Mouse (Mus musculus) intestine, embryonic 14.5 days (tissue): ENCODE results near the gene Sema4g. TPM values are rescaled to one million over a fixed set of nuclear protein-coding genes. Genes with fewer than 3 reads are reported as not detected.

Experiments used
- ATAC-seq: fragments of 200-750 bp; cut with Nextera tagmentation; replicated peaks from 2 replicates; pipeline ENCODE4 v1.8.0; 2017; ENCODE audit warnings: low read depth, moderate number of reproducible peaks, moderate TSS enrichment, moderate library complexity; ENCODE audit not compliant: low FRiP score, low TSS enrichment
- DNase-seq: peaks from one replicate; pipeline ENCODE4 v3.0.0-alpha.2; 2018; ENCODE audit warnings: low spot score
- H3K27ac ChIP-seq: fragments of 300-500 bp; sonication (generic); 2 replicates; pipeline ENCODE4 v1.5.1; 2014; ENCODE audit warnings: low read depth, mild to moderate bottlenecking, control low read depth
- H3K27me3 ChIP-seq: fragments of 300-500 bp; sonication (generic); replicated peaks from 2 replicates; pipeline ENCODE4 v1.6.1; 2014; ENCODE audit warnings: low read length, control low read depth; ENCODE audit not compliant: control insufficient read depth, insufficient read depth
- H3K36me3 ChIP-seq: fragments of 300-500 bp; sonication (generic); 2 replicates; pipeline ENCODE4 v1.6.1; 2014; ENCODE audit warnings: low read length, control low read depth; ENCODE audit not compliant: control insufficient read depth, insufficient read depth
- H3K4me1 ChIP-seq: fragments of 300-500 bp; sonication (generic); replicated peaks from 2 replicates; pipeline ENCODE4 v1.6.1; 2014; ENCODE audit warnings: low read length, control low read depth, mixed read lengths; ENCODE audit not compliant: control insufficient read depth, insufficient read depth
- H3K4me2 ChIP-seq: fragments of 300-500 bp; sonication (generic); 2 replicates; pipeline ENCODE4 v1.6.1; 2014; ENCODE audit warnings: low read length
- H3K4me3 ChIP-seq: fragments of 300-500 bp; sonication (generic); 2 replicates; pipeline ENCODE4 v1.5.1; 2014; ENCODE audit warnings: low read depth, low read length, control low read depth, mixed read lengths
- H3K9ac ChIP-seq: fragments of 300-500 bp; sonication (generic); 2 replicates; pipeline ENCODE4 v1.6.1; 2014; ENCODE audit warnings: mild to moderate bottlenecking, low read length
- H3K9me3 ChIP-seq: fragments of 300-500 bp; sonication (generic); 2 replicates; pipeline ENCODE4 v1.6.1; 2016; ENCODE audit warnings: low read length, control low read depth; ENCODE audit not compliant: control insufficient read depth
- WGBS: fragments of 180-500 bp; shearing (Covaris S2); extraction: QIAGEN DNeasy Blood & Tissue Kit; methylation state at CpG from one replicate; pipeline ENCODE4 v1.1.7; 2014; 5-methylcytosine and 5-hydroxymethylcytosine counted together
- polyA plus RNA-seq: library from polyadenylated mRNA; unstranded; fragments of >200 nt; fragmentation: Nextera tagmentation; extraction: Ambion mirVana; gene quantifications from 2 replicates; pipeline ENCODE4 v1.2.1, GENCODE M21; 2014

The Sema4g gene
- polyA plus RNA-seq, 1 experiment from 2014 or later, result 16.3 TPM

- H3K4me1 ChIP-seq, result peaks cover 17% of the 10 kb centered on the region
- peak overlapping the region; percentile 92 for H3K4me2 ChIP-seq
- DNase-seq (peak; percentile 88), ATAC-seq (peak; percentile 54)
- peak overlapping the region; percentile 50 for H3K9ac ChIP-seq
- peaks cover 7% of the 10 kb centered on the region; the same call in 1 of the 2 replicates for H3K36me3 ChIP-seq
- H3K4me3 ChIP-seq, result peak overlapping the region; percentile 57
- 2% methylated on average over 34 of the region's 34 CpGs for WGBS
- H3K9me3 ChIP-seq, result no peaks in the 10 kb centered on the region
- peaks cover 23% of the 10 kb centered on the region for H3K27me3 ChIP-seq
- H3K27ac ChIP-seq, result peak overlapping the region; percentile 84
Observed at GRCm38 (mm10) chr19:45046523-45047321, 57.8 kb downstream of the Sema4g start.

DNA sequence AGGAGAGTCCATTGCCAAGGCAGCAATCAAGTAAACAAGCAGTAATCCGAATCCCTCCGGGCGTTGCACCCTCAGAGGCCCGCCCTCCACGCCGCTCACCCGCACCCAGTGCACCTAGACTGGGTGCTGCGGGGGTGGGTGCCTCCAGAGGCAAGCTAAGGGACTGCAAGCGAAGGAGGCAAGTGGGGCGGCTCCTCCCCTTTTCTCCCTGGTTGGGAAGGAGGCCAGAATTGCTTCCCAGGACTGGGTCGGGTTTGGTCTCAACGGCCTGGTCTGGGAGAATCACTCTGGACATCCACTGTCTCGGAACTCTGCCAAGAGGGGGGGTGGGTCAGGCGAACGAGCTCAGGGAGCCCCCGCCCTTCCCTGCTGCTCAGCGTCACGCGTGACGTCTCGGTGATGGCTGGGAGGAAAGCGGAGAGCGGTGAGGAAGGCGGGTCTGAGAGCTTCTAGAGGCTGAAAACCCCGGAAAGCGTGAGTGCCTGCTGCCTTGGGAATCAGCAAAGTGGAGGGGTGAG, 58.6 kb downstream of the Sema4g start, which contains the start of gene Sfxn3:
Sfxn3 (plus strand) TSS at position 87 of the 518 bp plus-strand sequence.
- Histone ChIP-seq H3K27ac (peak within 1 kb of the TSS; percentile 84), H3K36me3 (peaks cover 14% of the 10 kb centered on the region), H3K4me2 (peak within 1 kb of the TSS; percentile 92), H3K27me3 (peaks cover 23% of the 10 kb centered on the region), H3K4me3 (peak within 1 kb of the TSS; percentile 57), H3K9me3 (no peaks in the 10 kb centered on the region), H3K9ac (peak within 1 kb of the TSS; percentile 50), H3K4me1 (peaks cover 17% of the 10 kb centered on the region)
- DNase-seq, result peak; percentile 95
- under 1% methylated on average over 26 of the region's 26 CpGs for WGBS
- peak; percentile 79 for ATAC-seq

DNA sequence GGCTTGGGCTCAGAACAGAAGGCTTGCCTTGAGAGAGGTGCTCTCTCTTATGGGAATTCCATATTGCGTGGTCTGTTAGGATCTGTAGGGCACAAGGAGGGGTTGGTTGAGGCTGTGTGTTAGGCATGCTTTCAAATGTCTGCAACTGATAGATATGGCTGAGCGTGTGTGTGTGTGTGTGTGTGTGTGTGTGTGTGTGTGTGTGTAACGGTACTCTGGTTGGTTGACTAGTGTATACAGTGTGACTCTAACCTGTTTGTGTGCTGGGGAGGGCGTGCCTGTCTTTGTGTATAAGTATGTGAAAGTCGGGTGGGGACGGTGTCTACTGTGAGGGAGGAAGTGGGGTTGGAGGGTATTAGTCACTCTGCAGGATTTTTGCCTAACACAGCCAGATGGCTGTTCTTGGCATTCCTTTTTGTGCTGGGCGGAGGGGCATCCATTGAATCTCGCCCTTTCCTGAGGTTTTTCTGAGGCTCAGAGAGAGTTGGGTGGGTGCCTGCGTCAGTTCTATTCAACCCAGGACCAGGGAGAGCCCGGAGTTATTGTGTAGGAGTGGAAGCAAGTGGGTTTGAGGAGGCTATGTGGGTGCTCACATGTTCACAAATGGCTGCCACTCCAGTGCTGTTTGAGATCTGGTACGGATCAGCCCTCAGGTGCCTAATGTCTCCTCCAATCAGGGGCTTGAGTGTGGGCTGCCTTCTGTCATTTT, 59.2 kb downstream of the Sema4g start:
- Histone ChIP-seq H3K27ac (peak overlapping the region; percentile 84), H3K4me1 (peaks cover 17% of the 10 kb centered on the region), H3K4me2 (peak overlapping the region; percentile 92), H3K9me3 (no peaks in the 10 kb centered on the region), H3K36me3 (peaks cover 20% of the 10 kb centered on the region), H3K27me3 (peaks cover 23% of the 10 kb centered on the region), H3K4me3 (peak overlapping the region; percentile 57), H3K9ac (peak overlapping the region; percentile 50)
- ATAC-seq (peak; percentile 53), DNase-seq (no peak)
- 23% methylated on average over 11 of the region's 11 CpGs for WGBS

GRCm38 (mm10) chr19:45048644-45049365, 59.9 kb downstream of the Sema4g start:
- Histone ChIP-seq H3K27me3 (peaks cover 23% of the 10 kb centered on the region), H3K4me3 (peak overlapping the region; percentile 57), H3K9ac (peak overlapping the region; percentile 50), H3K4me2 (peak overlapping the region; percentile 92), H3K36me3 (peaks cover 21% of the 10 kb centered on the region), H3K27ac (peak overlapping the region; percentile 84), H3K9me3 (no peaks in the 10 kb centered on the region), H3K4me1 (peaks cover 17% of the 10 kb centered on the region)
- ATAC-seq (no peak), DNase-seq (no peak)
- 74% methylated on average over 12 of the region's 12 CpGs for WGBS

- Histone ChIP-seq H3K27me3 (peaks cover 17% of the 10 kb centered on the region), H3K27ac (no peak overlapping the region), H3K4me1 (peaks cover 17% of the 10 kb centered on the region), H3K4me2 (no peak overlapping the region), H3K4me3 (no peak overlapping the region), H3K9ac (no peak overlapping the region), H3K36me3 (peaks cover 23% of the 10 kb centered on the region), H3K9me3 (no peaks in the 10 kb centered on the region)
- DNase-seq (no peak), ATAC-seq (no peak)
- WGBS, result 76% methylated on average over 9 of the region's 9 CpGs
Observed at GRCm38 (mm10) chr19:45049523-45049922, 60.6 kb downstream of the Sema4g start.

Other genes starting within 250 kb of the Sema4g start
- gene Pax2, start 233.1 kb upstream of the Sema4g start, polyA plus RNA-seq, result 0.05 TPM in 1 of 2 replicates, not detected in the other
- gene Slf2, start 58.0 kb upstream of the Sema4g start, polyA plus RNA-seq, result 54.1 and 60.8 TPM in 2 replicates
- gene Twnk, start 16.6 kb downstream of the Sema4g start, polyA plus RNA-seq, result 16.7 and 18.4 TPM in 2 replicates
- gene Mrpl43, start 17.3 kb downstream of the Sema4g start, polyA plus RNA-seq, result 65.4 and 70.3 TPM in 2 replicates
- 50.6 and 52.1 TPM in 2 replicates for gene Lzts2, start 25.3 kb downstream of the Sema4g start, polyA plus RNA-seq
- gene Pdzd7, start 56.6 kb downstream of the Sema4g start, polyA plus RNA-seq, result 0.42 and 0.55 TPM in 2 replicates
- 23.4 and 24.5 TPM in 2 replicates for gene Sfxn3, start 58.4 kb downstream of the Sema4g start, polyA plus RNA-seq
- gene Kazald1, start 86.1 kb downstream of the Sema4g start, polyA plus RNA-seq, result 0.69 and 1.8 TPM in 2 replicates
- gene Tlx1, start 161.6 kb downstream of the Sema4g start, polyA plus RNA-seq, result 0.16 TPM in 1 of 2 replicates, not detected in the other
- not detected in 2 replicates for gene Lbx1, start 246.7 kb downstream of the Sema4g start, polyA plus RNA-seq